Mouse (Mus musculus) embryo, embryonic 11.5 days (tissue): ENCODE results near the gene Tmsb4x.

Experiments
- DNase-seq: peaks from one replicate; pipeline ENCODE4 v3.0.0-alpha.2; 2012; ENCODE audit warnings: low read depth, low spot score

Gene Tmsb4x

GRCm38 (mm10) chrX:167208978-167209754, at the start of gene Tmsb4x:
TSS of gene Tmsb4x (minus strand) at chrX:167209315.
- DNase-seq, result peak; percentile 64

- DNase-seq, result no peak
These were observed 32.6 kb upstream of the Tmsb4x start for GRCm38 (mm10) chrX:167241736-167242135.

GRCm38 (mm10) chrX:167239293-167239921, 30.3 kb upstream of the Tmsb4x start:
- DNase-seq, result no peak

- no peak for DNase-seq
These were observed 24.1 kb upstream of the Tmsb4x start for GRCm38 (mm10) chrX:167233104-167233687.

GRCm38 (mm10) chrX:167231150-167231549, 22.0 kb upstream of the Tmsb4x start:
- no peak for DNase-seq

- DNase-seq, result no peak
These were observed 20.7 kb upstream of the Tmsb4x start for GRCm38 (mm10) chrX:167229819-167230218.

GRCm38 (mm10) chrX:167229206-167229605, 20.1 kb upstream of the Tmsb4x start:
- no peak for DNase-seq

- no peak for DNase-seq
These were observed 18.6 kb upstream of the Tmsb4x start for GRCm38 (mm10) chrX:167227756-167228155.

GRCm38 (mm10) chrX:167227138-167227537, 18.0 kb upstream of the Tmsb4x start:
- no peak for DNase-seq

- DNase-seq, result no peak
These were observed 17.5 kb upstream of the Tmsb4x start for GRCm38 (mm10) chrX:167226570-167226969.

- DNase-seq, result no peak
These were observed 3.6 kb upstream of the Tmsb4x start for GRCm38 (mm10) chrX:167212707-167213106.

- no peak for DNase-seq
These were observed 2.9 kb upstream of the Tmsb4x start for GRCm38 (mm10) chrX:167211871-167212555.

GRCm38 (mm10) chrX:167210319-167210728, 1.2 kb upstream of the Tmsb4x start:
- DNase-seq, result no peak

- DNase-seq, result no peak
These were observed 713 bp upstream of the Tmsb4x start for GRCm38 (mm10) chrX:167209828-167210227.

- no peak for DNase-seq
These were observed 652 bp downstream of the Tmsb4x start for GRCm38 (mm10) chrX:167208506-167208820.

- no peak for DNase-seq
These were observed 1.2 kb downstream of the Tmsb4x start for GRCm38 (mm10) chrX:167207741-167208505.

- DNase-seq, result no peak
These were observed 3.1 kb downstream of the Tmsb4x start for GRCm38 (mm10) chrX:167205813-167206520.

- no peak for DNase-seq
These were observed 7.8 kb downstream of the Tmsb4x start for GRCm38 (mm10) chrX:167201365-167201764.

GRCm38 (mm10) chrX:167195228-167195649, 13.9 kb downstream of the Tmsb4x start:
- no peak for DNase-seq

- DNase-seq, result no peak
These were observed 22.8 kb downstream of the Tmsb4x start for GRCm38 (mm10) chrX:167186306-167186705.

GRCm38 (mm10) chrX:167183535-167183934, 25.6 kb downstream of the Tmsb4x start:
- DNase-seq, result no peak
